Mouse (Mus musculus): ENCODE results near the gene Mybl2. TPM values are rescaled to one million over a fixed set of nuclear protein-coding genes. Genes with fewer than 3 reads are reported as not detected.
"Not testable (repeated sequence)": the region's sequence is repeated elsewhere in the genome, so short reads cannot be mapped to it uniquely, and the experiment has no call there.

Gene Mybl2
- polyA plus RNA-seq, 1 experiment from 2014 or later: 21.9 TPM

- WGBS: 73% methylated on average over 4 of the region's 4 CpGs
- no peaks in the 10 kb centered on the region for H3K9me3 ChIP-seq (replicated peaks)
- no peak for ATAC-seq (ENCODE audit: insufficient number of reproducible peaks, low FRiP score)
Measured at GRCm38 (mm10) chr2:163052826-163053225, 1.7 kb upstream of the Mybl2 start.

GRCm38 (mm10) chr2:163054891-163055494, 506 bp downstream of the Mybl2 start:
- Histone ChIP-seq H3K36me3 (peaks cover 3% of the 10 kb centered on the region; the same call in 1 of the 2 replicates), H3K27me3 (replicated peaks) (no peaks in the 10 kb centered on the region), H3K4me3 (peak overlapping the region; percentile 79), H3K9me3 (replicated peaks) (no peaks in the 10 kb centered on the region), H3K9ac (peak overlapping the region; percentile 81), H3K4me1 (replicated peaks) (peaks cover 28% of the 10 kb centered on the region), H3K4me2 (peak overlapping the region; percentile 99), H3K27ac (ENCODE audit: poor library complexity, severe bottlenecking) (peak overlapping the region; percentile 41; the same call in 1 of the 2 replicates)
- 0% methylated on average over 38 of the region's 38 CpGs for WGBS
- peak; percentile 27 for ATAC-seq (ENCODE audit: insufficient number of reproducible peaks, low FRiP score)

More at GRCm38 (mm10) chr2:163052826-163053225, 1.7 kb upstream of the Mybl2 start:
- Histone ChIP-seq H3K4me2 (no peak overlapping the region), H3K4me1 (replicated peaks) (peaks cover 28% of the 10 kb centered on the region), H3K27ac (ENCODE audit: poor library complexity, severe bottlenecking) (no peak overlapping the region), H3K9ac (no peak overlapping the region), H3K27me3 (replicated peaks) (no peaks in the 10 kb centered on the region), H3K4me3 (no peak overlapping the region), H3K36me3 (peaks cover 3% of the 10 kb centered on the region; the same call in 1 of the 2 replicates)

GRCm38 (mm10) chr2:163055715-163056114, 1.2 kb downstream of the Mybl2 start:
- no peak for ATAC-seq (ENCODE audit: insufficient number of reproducible peaks, low FRiP score)
- Histone ChIP-seq H3K27ac (ENCODE audit: poor library complexity, severe bottlenecking) (no peak overlapping the region), H3K27me3 (replicated peaks) (no peaks in the 10 kb centered on the region), H3K36me3 (peaks cover 3% of the 10 kb centered on the region; the same call in 1 of the 2 replicates), H3K9ac (peak overlapping the region; percentile 81), H3K9me3 (replicated peaks) (no peaks in the 10 kb centered on the region), H3K4me2 (peak overlapping the region; percentile 99), H3K4me3 (peak overlapping the region; percentile 79), H3K4me1 (replicated peaks) (peaks cover 28% of the 10 kb centered on the region)
- 21% methylated on average over 5 of the region's 5 CpGs for WGBS

- H3K27ac ChIP-seq (ENCODE audit: poor library complexity, severe bottlenecking): no peak overlapping the region
- no peaks in the 10 kb centered on the region for H3K9me3 ChIP-seq (replicated peaks)
- no peak overlapping the region for H3K4me2 ChIP-seq
- no peak overlapping the region for H3K4me3 ChIP-seq
- H3K27me3 ChIP-seq (replicated peaks): no peaks in the 10 kb centered on the region
- 72% methylated on average over 9 of the region's 9 CpGs for WGBS
- peaks cover 28% of the 10 kb centered on the region for H3K4me1 ChIP-seq (replicated peaks)
- peaks cover 7% of the 10 kb centered on the region for H3K36me3 ChIP-seq
- no peak for ATAC-seq (ENCODE audit: insufficient number of reproducible peaks, low FRiP score)
- H3K9ac ChIP-seq: no peak overlapping the region
Measured at GRCm38 (mm10) chr2:163056584-163056983, 2.1 kb downstream of the Mybl2 start.

GRCm38 (mm10) chr2:163058981-163059380, 4.5 kb downstream of the Mybl2 start:
- not testable (repeated sequence) for H3K4me2 ChIP-seq; ATAC-seq (ENCODE audit: insufficient number of reproducible peaks, low FRiP score); H3K9ac ChIP-seq; H3K27me3 ChIP-seq (replicated peaks); H3K4me3 ChIP-seq; H3K27ac ChIP-seq (ENCODE audit: poor library complexity, severe bottlenecking); H3K9me3 ChIP-seq (replicated peaks)
- peaks cover 17% of the 10 kb centered on the region for H3K4me1 ChIP-seq (replicated peaks)
- 84% methylated on average over 7 of the region's 7 CpGs for WGBS
- peaks cover 21% of the 10 kb centered on the region for H3K36me3 ChIP-seq

- H3K4me3 ChIP-seq: no peak overlapping the region
- H3K27ac ChIP-seq (ENCODE audit: poor library complexity, severe bottlenecking): no peak overlapping the region
- peaks cover 36% of the 10 kb centered on the region for H3K36me3 ChIP-seq
- H3K9ac ChIP-seq: no peak overlapping the region
- WGBS: 74% methylated on average over 6 of the region's 6 CpGs
- no peaks in the 10 kb centered on the region for H3K27me3 ChIP-seq (replicated peaks)
- ATAC-seq (ENCODE audit: insufficient number of reproducible peaks, low FRiP score): no peak
- no peak overlapping the region for H3K4me2 ChIP-seq
- peaks cover 11% of the 10 kb centered on the region for H3K4me1 ChIP-seq (replicated peaks)
- no peaks in the 10 kb centered on the region for H3K9me3 ChIP-seq (replicated peaks)
Measured at GRCm38 (mm10) chr2:163060630-163061029, 6.1 kb downstream of the Mybl2 start.

GRCm38 (mm10) chr2:163061203-163062118, 7.0 kb downstream of the Mybl2 start:
- H3K4me2 ChIP-seq: no peak overlapping the region
- H3K9ac ChIP-seq: no peak overlapping the region
- ATAC-seq (ENCODE audit: insufficient number of reproducible peaks, low FRiP score): no peak
- H3K4me3 ChIP-seq: no peak overlapping the region
- no peak overlapping the region for H3K27ac ChIP-seq (ENCODE audit: poor library complexity, severe bottlenecking)
- H3K27me3 ChIP-seq (replicated peaks): no peaks in the 10 kb centered on the region
- H3K9me3 ChIP-seq (replicated peaks): no peaks in the 10 kb centered on the region
- 75% methylated on average over 8 of the region's 8 CpGs for WGBS
- peaks cover 42% of the 10 kb centered on the region for H3K36me3 ChIP-seq
- 0 out of 2 replicates have a peak, but pooled peaks cover 2% of the 10 kb centered on the region for H3K4me1 ChIP-seq (replicated peaks)

- H3K27me3 ChIP-seq (replicated peaks): no peaks in the 10 kb centered on the region
- H3K36me3 ChIP-seq: peaks cover 42% of the 10 kb centered on the region
- H3K9me3 ChIP-seq (replicated peaks): no peaks in the 10 kb centered on the region
- H3K4me1 ChIP-seq (replicated peaks): 0 out of 2 replicates have a peak, but pooled peaks cover 2% of the 10 kb centered on the region
- H3K4me3 ChIP-seq: no peak overlapping the region
- no peak overlapping the region for H3K9ac ChIP-seq
- WGBS: 82% methylated on average over 6 of the region's 6 CpGs
- no peak overlapping the region for H3K27ac ChIP-seq (ENCODE audit: poor library complexity, severe bottlenecking)
- H3K4me2 ChIP-seq: no peak overlapping the region
- ATAC-seq (ENCODE audit: insufficient number of reproducible peaks, low FRiP score): no peak
Measured at GRCm38 (mm10) chr2:163062119-163062508, 7.6 kb downstream of the Mybl2 start.

GRCm38 (mm10) chr2:163066326-163066725, 11.8 kb downstream of the Mybl2 start:
- Histone ChIP-seq H3K36me3 (peaks cover 56% of the 10 kb centered on the region), H3K9ac (no peak overlapping the region), H3K27ac (ENCODE audit: poor library complexity, severe bottlenecking) (no peak overlapping the region), H3K4me2 (no peak overlapping the region), H3K27me3 (replicated peaks) (no peaks in the 10 kb centered on the region), H3K4me1 (replicated peaks) (0 out of 2 replicates have a peak, but pooled peaks cover 7% of the 10 kb centered on the region), H3K9me3 (replicated peaks) (no peaks in the 10 kb centered on the region), H3K4me3 (no peak overlapping the region)
- 87% methylated on average over 6 of the region's 6 CpGs for WGBS
- no peak for ATAC-seq (ENCODE audit: insufficient number of reproducible peaks, low FRiP score)

GRCm38 (mm10) chr2:163067233-163067632, 12.7 kb downstream of the Mybl2 start:
- no peak for ATAC-seq (ENCODE audit: insufficient number of reproducible peaks, low FRiP score)
- Histone ChIP-seq H3K4me3 (no peak overlapping the region), H3K4me1 (replicated peaks) (0 out of 2 replicates have a peak, but pooled peaks cover 7% of the 10 kb centered on the region), H3K9me3 (replicated peaks) (no peaks in the 10 kb centered on the region), H3K9ac (no peak overlapping the region), H3K27ac (ENCODE audit: poor library complexity, severe bottlenecking) (no peak overlapping the region), H3K27me3 (replicated peaks) (no peaks in the 10 kb centered on the region), H3K36me3 (peaks cover 55% of the 10 kb centered on the region), H3K4me2 (no peak overlapping the region)
- 68% methylated on average over 1 of the region's 1 CpGs for WGBS

GRCm38 (mm10) chr2:163070213-163070612, 15.7 kb downstream of the Mybl2 start:
- no peak overlapping the region for H3K9ac ChIP-seq
- no peak overlapping the region for H3K4me3 ChIP-seq
- no peaks in the 10 kb centered on the region for H3K9me3 ChIP-seq (replicated peaks)
- H3K36me3 ChIP-seq: peaks cover 56% of the 10 kb centered on the region
- H3K4me1 ChIP-seq (replicated peaks): 0 out of 2 replicates have a peak, but pooled peaks cover 9% of the 10 kb centered on the region
- H3K27me3 ChIP-seq (replicated peaks): no peaks in the 10 kb centered on the region
- no peak overlapping the region for H3K27ac ChIP-seq (ENCODE audit: poor library complexity, severe bottlenecking)
- ATAC-seq (ENCODE audit: insufficient number of reproducible peaks, low FRiP score): no peak
- 83% methylated on average over 3 of the region's 3 CpGs for WGBS
- H3K4me2 ChIP-seq: no peak overlapping the region

Measured in heart, embryonic 12.5 days (tissue).